Mouse (Mus musculus): ENCODE measurements around the gene Vmn1r167.
"Not testable (repeated sequence)": the region's sequence is repeated elsewhere in the genome, so short reads cannot be mapped to it uniquely, and the experiment has no call there.

The Vmn1r167 gene

DNA sequence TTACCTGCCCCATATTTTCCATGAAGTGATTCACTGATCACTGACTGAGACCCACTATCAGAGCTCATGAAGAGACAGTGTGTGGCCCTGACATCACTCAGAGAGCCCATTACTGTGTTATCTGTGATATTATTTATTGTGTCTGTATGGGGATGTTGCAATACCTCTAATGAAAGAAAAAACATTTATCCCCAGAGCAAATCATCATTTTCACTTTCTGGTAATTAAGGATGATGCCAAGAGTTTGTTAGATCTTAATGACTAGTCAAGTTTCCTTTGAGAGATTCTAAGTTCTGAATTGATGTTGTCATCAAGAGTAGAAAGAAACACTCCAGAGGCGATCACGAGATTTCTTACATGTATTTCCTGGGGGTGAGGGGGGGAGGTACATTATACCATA is at the start of gene Vmn1r167:
Vmn1r167 (minus strand) TSS at position 101 of the 400 bp plus-strand sequence.
- not testable (repeated sequence) for DNase-seq (ENCODE audit: low read depth, low spot score)

DNA sequence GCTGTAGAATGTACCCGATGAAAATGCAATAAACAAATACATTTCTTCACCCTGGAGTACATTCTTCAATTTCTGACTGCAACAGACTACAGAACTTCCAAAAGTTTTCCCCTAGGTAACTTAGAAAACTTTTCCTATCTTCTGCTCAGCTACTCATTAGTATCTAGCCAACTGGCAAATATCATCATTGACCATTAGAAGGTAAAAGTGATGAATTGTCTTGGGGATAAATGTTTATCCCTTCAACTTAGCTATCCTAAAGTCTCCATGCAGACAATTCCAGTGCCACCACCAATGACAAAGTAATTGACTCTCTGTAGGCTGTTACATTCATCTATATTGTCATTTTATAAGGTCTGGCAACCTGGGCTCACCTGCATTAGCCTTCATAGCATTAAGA is 32.4 kb upstream of the Vmn1r167 start, which contains the start of gene Vmn1r168:
Vmn1r168 (plus strand) TSS at position 301 of the 400 bp plus-strand sequence.
- DNase-seq (ENCODE audit: low read depth, low spot score), result not testable (repeated sequence)

DNA sequence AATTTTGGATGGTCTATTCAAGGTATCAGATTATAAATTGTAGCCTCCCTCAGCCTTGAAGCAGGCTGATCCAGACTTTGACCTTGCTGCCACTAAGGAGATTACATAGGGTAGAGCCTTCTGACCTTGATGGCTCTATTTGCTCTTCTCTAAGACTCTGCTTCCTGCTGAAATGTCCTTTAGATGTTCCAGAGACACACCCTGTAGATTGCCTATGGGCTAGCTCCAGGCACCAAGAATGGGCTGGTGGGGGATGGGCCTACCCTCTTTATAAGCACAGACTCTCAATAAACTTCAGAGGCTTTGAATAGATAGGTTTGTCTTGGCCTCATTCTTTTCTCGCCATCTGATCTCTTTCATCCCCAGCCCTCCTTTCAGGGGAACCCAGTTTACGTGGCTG is 34.1 kb downstream of the Vmn1r167 start:
- DNase-seq (ENCODE audit: low read depth, low spot score), result not testable (repeated sequence)

DNA sequence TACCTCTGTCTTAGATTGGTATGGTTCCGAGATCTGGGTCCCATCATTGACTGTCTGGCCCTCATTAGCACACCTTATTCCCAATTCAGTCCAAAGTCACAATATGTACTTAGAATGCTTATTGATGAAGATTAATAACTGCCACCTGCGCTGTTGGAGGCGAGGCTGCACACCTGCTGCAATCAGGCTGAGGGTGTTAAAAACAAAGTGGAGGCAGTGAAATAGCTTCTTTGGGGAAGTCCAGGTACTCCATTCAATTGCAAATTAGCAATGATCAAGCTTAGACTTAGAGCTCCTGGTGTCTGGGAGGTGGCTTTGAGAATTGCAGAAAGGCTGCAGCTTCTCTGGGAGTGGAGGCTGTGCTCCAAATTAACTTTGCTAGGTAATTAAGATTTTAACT is 36.2 kb downstream of the Vmn1r167 start:
- DNase-seq (ENCODE audit: low read depth, low spot score), result not testable (repeated sequence)

DNA sequence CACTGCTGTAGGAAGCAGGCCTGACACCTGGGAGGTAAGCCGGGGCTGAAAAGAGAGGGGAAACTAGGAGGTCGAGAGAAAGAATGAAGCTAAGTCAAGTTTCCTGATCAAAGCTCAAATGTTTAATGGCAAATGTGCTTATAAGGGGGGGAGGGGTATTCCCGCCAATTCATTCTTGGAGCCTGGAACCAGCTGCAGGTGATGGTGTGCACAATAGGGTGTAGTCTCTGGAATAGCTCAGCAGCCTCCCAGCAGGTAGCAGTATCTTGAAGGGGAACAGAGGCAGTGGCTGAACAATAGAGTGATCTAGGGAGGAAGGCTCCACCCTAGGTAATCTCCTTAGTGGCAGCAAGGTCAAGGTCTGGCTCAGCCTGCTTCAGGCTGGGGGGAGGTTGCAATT is 36.8 kb downstream of the Vmn1r167 start:
- DNase-seq (ENCODE audit: low read depth, low spot score), result not testable (repeated sequence)

All from brain, adult 2 months (tissue).